Mouse (Mus musculus) left cerebral cortex, adult 8-10 months (tissue): ENCODE data around the gene Fnbp1l. TPM values are rescaled to one million over a fixed set of nuclear protein-coding genes. Genes with fewer than 3 reads are reported as not detected.

ENCODE experiments used
- DNase-seq, 2 experiments: peaks; one replicate each; pipeline ENCODE4 v3.0.0; 2022; ENCODE audit warnings: low spot score in 2 of 2
- total RNA-seq, 4 experiments: library from RNA; stranded (reverse); gene quantifications; 2 replicates each; pipeline ENCODE4 v1.2.4; 2022

The Fnbp1l gene
- total RNA-seq, 4 experiments from 2014 or later: 85.1 to 97.5 (median 86.9) TPM

DNA sequence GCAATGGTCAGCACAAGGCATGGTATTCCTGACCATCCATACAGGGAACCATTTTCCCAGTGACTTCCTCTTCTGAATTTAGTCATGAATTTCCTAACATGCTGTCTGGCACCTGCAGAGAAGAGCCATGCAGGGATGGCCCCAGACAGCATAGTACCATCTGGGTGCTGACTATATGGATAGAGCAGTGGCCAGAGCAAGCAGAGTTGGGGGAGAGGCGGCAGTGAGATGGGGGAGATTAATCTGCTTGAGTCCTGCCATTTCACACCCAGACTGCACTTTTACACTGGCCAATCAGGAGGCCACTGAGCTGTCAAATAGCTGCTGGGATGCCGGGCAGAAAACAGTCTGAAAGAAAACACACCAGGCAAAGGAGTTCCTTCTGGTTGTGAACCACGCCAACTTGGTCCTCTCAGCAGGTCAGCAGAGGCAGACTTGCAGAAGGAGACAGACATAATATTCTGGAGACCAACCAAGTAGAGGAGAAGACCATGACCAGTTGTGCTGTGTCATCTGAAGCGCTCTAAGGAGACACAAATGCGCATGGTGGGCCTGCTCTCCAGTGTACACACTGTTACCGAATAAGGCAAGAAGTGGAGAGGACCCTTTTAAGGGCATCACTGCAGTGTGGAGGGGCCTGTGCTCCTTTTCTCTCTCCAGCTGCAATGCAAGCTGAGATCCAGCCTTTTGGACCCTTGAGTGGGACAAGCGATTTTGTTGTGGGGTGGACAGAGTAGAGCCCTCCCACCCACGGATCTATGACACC lies 83.4 kb downstream of the Fnbp1l start:
- DNase-seq: no peak

DNA sequence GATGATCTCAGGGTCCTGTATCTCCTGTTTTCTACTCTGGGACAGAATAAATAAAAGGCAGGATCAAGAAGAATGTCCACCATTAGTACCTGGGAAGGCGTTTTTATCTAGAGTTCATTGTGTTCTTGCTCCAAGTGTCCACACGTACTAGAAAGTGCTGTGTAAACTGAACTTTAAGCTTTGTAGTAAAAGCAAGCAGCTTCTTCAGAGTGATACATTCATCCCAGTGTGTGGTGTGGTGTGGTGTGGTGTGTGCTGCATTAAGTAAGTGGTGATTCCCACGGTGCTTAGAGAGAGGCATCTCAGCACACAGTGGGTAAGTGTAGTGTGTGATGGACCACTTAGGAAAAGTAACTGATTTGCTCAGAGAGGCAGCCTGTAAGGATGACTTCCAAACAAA lies 91.0 kb downstream of the Fnbp1l start:
- no peak for DNase-seq

DNA sequence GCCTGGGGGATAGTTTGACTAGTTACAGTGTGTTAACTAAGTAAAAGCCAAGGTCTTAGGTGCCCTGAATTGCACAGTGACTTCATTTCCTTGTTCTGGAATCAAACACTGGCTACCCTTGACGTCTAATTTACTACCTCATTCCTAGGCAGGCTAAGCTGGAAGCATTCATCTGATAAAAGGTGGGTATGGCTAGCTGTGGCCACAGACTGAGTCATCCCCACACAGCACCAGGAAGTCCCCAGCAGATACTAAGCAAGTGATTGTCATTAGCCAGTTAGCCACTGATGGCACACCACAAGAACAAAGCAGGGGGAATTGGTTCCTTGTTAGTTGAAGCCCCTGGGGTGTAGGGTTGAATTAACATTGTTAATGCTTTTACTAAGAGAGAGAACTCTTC lies 98.2 kb downstream of the Fnbp1l start:
- DNase-seq: no peak

DNA sequence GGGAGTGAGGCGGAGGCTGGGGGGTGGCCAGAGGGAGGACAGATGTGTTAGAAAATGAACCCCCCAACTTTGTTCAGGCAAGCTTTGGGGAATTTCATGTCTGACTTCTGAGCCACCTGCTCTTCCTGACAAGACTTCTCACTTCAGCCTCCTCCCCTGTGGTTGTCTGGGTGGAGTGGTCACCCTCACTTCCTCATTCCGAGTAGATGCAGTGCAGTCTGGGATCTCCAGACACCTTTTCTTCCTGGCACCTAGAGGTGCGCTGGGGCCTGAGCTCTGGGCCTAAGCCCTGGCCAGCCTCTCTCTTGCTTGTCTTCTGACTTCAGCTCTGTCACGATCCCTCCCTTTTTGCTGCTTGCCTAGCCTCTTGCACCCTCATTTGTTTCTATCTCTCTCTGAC lies 98.6 kb downstream of the Fnbp1l start:
- DNase-seq: no peak

DNA sequence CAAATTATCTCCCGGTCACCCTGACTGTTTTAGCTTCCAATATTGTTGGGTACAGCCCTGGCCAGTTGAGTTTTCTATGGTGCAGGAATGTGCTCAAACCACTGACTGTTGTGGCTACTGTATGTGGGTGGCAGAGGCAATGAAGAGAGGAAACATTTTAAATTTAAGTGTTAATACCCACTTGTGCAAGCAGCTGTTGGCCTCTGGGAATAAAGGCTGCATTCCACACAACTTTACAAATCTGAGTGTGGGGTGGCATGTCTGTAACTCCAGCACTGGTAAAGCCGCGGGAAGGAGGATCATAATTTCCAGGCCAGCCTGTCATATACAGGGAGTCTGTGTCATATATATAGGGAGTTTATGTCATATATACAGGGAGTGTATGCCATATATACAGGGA lies 99.2 kb downstream of the Fnbp1l start:
- no peak for DNase-seq

DNA sequence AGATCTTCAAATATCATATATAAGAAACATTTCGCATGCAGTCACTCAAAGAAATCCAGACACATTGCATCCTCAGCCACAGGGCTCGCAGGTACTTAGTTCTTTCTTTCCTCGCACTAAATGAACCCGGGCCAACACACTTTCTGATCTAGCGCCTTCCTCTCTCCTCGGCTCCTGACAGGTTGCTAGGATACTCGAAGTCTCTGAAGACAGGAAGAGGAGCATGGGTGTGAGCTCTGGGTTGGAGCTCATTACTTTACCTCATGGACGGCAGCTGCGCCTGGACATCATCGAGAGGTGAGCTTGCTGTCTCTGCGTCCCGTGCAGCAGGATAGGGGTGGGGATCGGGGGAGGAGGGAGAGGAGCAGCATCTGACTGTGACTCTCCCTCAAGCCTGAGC lies 100.4 kb downstream of the Fnbp1l start:
- DNase-seq: no peak

DNA sequence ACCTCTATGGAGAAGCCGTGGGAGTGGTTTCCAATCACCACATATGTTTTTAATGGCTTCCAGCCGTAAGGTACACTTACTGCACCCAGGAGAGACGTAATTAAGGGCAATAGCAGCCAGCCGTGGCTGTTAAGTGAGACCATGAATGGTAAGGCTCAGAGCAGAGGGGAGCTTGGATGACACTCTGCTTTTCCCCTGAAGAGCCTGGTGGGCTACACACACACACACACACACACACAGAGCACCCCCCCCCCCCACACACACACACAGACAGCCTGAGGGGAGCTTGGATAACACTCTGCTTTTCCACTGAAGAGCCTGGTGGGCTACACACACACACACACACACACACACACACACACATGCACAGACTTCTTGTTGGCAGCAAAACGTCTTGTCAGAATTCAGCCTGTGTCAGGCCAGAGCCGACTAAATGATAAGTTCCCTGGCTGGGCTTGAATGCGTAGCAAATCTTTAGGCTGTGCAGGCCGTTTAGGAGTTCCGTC lies 101.2 kb downstream of the Fnbp1l start:
- DNase-seq: no peak

DNA sequence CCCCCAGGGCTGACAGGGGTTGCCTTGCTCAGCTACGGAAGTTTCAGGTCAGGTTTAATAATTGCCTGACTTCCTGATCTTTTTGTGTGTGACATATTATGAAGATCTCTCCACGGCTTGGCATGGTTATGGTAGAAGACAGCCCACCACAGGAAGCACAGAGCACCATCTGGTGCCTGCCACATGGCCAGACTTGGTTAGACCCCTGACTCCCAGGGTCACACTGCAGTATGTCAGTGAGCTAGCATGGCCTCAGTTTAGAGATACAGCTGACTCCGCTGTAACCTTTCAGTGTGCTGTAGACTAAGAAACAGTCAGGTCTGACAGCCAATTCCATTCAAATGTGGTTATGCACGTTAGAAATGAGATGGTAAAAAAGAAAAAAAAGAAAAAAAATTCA lies 101.8 kb downstream of the Fnbp1l start:
- DNase-seq: no peak

DNA sequence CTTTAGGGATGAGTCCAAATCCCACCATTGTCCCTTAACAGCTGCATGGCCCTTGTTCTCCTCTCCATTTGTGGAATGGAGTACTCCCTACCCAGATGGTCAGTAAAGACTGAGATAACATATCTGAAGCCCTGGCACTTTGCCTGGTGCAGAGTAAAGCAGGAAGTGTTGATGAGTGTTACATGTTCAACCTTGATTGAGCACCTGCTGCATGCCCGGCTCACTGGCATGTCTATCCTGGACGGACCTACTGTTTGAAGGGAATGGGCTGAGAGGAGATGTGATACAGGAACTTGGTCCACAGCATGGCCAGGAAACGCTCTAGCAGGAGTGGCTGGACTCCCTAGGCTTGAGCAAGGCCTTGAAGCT lies 103.2 kb downstream of the Fnbp1l start:
- DNase-seq: no peak

DNA sequence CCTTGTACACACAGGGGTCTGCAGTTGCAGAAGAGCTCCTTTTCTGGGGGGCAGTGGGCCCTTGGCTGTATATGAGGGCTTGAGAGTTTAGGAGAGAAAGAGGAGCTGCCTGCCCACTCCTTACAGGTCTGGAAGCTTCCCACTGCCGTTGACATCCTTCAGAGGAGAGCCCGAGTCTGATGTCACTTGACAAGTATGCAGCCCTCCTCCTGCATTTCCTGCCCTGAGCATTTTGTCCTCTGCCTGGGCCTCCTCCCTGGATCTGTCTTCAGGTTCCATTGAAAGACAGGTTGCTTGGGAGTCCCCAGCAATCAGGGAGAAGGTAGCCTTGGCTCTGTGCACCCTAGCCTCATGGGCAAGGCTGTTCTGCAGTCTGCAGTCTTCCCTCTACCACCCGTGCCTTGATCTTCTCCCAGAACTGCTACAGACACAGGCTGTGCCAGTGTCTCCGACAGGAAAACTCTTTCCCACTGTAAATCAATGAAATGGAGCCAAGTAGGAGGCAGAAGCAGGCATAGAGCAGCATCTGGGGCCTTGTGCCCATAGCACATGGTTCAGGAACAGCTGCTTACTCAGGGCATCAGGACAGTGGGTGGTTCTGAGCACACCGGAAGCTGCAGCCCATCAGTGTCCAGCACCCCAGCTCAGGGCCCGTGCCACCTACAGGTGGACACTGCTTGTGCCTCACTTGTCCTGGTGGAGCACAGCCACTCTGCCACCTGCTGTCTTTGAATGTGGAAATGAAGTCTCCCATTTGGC lies 103.8 kb downstream of the Fnbp1l start:
- DNase-seq: no peak

DNA sequence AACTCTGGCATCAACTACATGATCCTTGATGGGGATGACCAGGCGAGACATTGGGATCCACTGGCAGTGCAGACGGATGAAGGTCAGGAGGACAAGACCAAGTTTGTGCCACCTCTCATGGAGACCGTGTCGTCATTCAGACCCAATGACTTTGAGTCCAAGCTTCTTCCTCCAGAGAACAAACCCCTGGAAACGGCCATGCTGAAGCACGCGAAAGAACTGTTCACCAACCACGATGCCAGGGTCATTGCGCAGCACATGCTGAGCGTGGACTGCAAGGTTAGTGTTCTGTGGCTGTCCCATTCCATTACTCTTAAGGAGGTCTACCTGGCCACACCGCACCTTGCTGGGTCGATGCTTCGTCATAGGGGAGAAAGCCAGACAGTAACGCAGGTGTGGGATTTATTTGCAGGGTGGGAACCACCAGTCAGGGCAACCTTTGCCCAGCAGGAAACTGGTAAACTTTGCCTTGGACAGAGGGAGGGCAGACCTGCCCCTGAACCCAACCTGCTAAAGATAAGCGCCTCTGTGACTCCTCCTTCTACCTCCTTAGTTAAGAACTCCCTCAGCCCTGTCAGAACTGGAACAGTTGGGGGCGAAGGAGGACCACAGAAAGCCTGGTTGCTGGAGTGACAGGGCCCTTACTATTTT lies 106.7 kb downstream of the Fnbp1l start:
- no peak for DNase-seq

DNA sequence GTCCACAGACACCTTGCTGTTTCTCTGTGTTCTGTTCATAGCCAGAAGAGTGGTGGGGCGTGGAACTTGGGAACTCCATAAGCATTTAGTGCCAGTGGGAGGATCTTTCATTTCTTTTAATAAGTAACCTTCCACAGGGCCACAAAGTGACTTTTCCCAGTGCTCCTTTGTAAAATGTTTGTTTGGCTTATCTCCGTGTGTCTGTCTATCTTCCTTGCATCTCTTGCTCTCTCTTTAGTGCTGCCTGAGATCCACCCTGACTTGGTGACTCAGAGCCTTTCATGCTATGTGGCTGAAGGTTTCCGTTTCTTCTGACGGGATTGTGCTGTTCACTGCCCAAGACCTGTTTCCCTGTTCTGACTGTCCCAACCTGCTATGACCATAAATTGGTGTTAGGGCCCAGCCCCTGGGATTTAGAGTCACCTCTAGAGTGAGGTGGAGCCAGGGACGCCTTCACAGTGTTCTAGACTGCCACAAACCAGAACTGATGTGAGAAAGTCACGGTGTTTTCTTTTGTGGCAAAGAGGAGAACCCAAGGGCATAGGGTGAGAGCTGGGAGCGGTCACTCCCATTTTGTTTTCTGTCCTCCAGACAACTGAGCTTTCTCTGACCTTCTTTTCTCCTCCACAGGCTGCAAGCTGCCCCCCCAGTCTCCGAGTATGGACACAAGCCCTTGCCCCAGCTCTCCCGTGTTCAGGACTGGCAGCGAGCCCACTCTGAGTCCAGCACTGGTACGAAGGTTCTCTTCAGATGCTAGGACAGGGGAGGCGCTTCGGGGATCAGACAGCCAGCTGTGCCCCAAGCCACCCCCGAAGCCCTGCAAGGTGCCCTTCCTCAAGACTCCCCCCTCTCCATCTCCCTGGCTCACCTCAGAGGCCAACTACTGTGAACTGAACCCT lies 107.5 kb downstream of the Fnbp1l start:
- DNase-seq: no peak

DNA sequence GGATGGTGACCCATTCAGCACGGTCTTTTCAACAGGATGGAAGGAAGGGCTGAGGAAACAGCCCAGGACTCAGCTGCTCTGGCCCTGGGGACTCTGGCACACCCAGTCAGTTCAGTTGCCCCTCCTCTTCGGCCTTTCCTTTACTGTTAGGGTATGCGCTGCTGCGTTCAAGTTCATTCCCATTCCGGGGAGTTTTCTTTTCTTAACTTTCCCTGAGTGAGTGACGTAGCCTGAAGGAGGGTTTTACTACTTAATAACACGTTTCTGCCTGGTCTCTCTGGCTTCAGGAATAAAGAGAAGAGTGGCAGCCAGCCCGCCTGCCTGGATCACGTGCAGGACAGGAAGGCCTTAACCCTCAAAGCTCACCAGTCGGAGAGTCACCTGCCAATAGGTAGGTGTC lies 108.6 kb downstream of the Fnbp1l start:
- DNase-seq: no peak

DNA sequence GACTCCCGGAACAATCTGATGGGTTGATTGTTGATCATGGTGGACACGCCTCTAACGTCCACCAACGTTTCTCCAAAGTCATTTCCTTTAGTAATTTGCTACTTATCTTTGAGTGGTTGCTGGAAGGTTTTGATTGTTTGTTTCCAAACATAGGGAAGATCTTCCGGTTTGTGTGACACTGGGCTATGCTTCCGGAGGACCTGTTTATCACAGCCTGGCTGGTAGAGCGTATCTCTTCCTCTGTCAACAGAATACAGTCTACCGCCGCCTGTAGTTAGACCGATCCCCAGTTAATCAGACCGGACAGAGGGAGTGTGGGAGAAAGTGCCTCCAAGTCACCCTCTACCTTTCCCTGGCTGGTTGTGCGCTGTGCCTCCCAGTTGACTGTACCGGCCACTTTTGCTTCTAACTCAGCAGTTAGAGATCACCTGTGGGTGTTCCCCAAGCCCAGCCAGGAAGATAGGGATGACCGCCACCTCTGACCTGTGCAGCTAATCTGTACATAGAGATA lies 109.2 kb downstream of the Fnbp1l start:
- no peak for DNase-seq

DNA sequence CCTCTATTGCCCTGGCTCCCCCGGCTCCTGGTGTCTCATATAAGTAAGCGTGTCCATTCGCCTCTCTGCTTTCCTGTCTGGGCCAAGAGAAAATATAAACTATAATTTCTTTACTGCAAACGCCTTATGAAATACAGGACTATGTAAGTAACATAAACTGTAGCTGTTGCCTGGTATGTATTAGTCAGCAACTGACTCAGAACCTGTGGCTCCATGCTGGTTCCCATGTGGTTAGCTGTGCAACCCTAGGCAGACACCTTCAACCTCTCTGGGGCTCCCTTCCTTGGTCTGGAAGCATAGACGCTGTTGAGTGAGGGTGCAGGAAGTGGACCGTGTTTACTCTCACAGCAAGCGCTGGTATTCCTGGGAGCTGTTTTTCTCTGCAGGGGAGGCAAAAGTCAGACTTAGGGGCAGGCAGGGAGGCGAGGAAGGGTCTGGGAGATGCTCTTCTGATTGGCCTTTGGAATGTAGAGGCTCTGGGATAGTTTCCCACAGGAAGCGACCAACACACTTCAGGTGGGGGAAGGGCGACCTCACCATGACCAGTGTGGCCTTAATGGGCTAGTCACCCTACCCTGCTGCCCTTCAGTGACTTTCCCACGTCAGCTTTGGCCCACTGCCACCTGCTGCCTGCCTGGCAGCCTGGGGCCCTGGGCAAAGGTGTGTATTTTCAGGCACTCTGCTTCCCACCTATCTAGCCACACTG lies 109.8 kb downstream of the Fnbp1l start:
- no peak for DNase-seq

DNA sequence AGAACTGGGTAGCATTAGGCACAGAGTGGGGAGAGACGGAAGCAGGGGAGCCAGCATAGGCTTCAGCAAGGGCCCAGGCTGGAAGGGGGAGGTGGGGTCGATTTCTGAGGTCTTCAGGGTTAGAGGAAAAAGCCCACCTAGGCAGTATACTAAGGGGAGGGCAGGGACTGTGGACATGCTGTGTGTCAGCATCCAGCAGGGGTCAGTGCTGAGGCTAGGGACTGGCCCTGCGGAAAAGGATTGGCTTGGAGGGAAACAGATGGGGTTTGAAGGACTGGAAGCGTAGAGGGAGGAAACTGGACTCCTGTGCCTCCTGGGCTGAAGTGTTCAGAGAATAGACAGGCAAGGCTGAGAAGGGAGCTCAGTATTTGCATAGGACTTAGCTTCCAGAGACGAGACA lies 110.4 kb downstream of the Fnbp1l start:
- DNase-seq: no peak

DNA sequence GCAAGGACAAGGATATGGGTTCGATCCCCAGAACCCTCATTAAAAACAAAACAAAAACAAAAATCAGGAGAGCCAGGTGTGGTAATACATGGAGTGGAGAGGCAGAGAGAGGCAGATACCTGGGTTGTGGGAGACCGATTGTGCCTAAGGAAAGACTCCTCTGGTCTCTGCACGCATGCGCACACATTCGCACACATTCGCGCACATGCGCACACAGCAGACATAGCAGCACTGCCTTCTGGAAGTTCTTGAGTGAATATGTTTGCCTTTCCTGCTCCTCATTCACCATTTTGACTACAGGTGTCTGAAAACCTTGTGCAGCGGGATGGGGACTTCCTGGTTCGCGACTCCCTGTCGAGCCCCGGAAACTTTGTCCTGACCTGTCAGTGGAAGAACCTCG lies 111.7 kb downstream of the Fnbp1l start:
- DNase-seq: no peak

DNA sequence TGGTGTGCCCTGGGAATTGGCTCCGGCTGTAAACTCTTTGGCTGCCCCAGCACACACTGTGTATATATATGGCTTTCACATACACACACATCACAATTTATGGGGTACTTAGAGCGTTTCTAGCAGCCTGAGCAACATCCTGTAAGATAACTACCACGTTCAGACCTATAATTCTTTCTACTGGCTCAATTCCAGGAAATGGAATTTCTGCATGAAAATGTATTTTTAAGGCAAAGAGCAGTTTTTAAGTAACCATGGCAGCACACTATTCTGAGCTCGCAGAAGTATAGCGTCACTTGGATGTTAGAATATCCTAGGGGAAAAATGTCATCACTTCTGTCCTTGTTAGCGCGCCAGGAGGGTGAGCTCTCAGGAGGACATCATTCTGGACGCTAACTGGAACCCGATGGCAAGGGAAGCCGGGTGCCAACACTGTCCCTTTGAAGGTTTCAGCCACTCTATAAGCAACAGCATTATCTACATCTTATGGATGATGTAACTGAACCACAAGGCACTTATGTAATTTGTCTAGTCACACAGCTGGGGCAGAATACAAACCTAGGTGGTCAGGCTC lies 113.1 kb downstream of the Fnbp1l start:
- peak in 1 of 2 experiments; percentile 53 for DNase-seq

DNA sequence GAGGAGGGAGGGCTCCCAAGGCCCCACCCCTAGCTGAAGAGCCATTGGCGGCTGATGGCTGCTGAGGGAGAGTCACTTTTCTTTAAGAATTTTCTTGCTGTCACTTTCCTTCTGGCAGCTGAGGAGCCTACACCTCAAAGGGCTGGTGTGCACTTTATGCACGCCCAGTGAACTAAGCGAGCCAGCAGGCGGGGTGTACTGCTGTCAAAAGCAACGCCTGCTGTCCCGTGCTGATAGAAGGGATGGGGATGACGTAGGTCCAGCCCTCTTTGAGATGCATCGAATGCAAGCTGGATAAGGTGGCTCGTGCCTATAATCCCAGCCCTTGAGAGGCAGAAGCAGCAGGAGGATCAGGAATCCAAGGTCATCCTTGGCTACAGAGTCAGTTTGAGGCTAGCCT lies 118.6 kb downstream of the Fnbp1l start:
- no peak for DNase-seq

DNA sequence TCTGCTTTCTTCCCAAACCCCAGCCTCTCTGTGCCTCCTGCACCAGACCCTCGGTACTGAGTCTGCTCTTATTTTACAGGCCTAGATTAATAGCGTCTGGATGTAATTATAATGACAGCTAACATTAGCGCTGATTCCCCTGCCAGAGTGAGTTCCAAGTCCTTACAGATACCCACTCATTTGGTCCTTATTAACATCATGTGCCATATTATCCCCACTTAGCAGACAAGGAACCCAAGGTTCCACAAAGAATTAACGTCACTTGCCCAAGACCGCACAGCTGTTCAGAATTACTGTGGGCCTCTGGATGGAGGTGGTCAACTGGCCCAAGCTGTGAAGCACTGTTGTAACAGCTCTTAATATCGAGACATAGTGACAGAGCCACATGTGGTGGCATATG lies 119.9 kb downstream of the Fnbp1l start:
- no peak for DNase-seq
